23 mouse cellular contexts compared by ENCODE assay signal in the genomic region with DNA sequence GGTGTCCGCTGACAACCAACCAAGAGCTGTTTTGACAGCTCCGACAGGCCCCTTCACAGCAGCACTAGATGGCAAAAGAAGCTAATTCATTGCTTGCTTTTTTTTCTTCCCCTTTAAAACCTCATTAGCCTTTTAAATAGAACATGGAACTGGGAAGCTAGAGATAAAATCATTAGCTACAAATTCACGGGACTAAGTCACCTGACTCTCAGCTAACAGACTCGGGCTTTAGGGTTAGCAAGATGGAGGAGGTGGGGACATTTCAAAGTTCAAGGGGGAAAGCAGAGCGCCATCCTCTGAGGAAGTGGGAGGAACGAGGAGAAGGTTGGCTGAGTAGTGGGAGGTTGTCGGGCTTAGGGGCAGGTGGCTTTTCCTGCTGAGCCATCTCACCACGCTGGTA. TPM values are rescaled to one million over a fixed set of nuclear protein-coding genes. Genes with fewer than 3 reads are reported as not detected.
A peak's percentile ranks its signal among the peaks of the same experiment; 100 is the strongest.
DNase-seq lines count a peak whose midpoint lies in the region; ATAC-seq and TF ChIP-seq lines count a peak whose summit lies in the region.
"Had no signal": no experiment of that assay in that cellular context is flagged by ENCODE, and none has a peak within 500 bp of the region (broad histone marks: within the 10 kb centered on the region; RNA-seq: fewer than 3 reads in every experiment).

No protein-coding gene starts in this region.

- peak; percentile 29 for DNase-seq in kidney, adult 2 months
- DNase-seq in spleen, postnatal 10 days (ENCODE audit: low spot score in 2 of 2) = no peak
- no peak for DNase-seq in urinary bladder, adult 2 months (ENCODE audit: low spot score)
- DNase-seq: adrenal gland, adult 2 months; adrenal gland, postnatal 10 days; adrenal gland, postnatal 25 days; B cell, adult 2 months; cerebellum, adult 11 months; cerebellum, adult 18-20 months; cerebellum, adult 8-10 months; cerebellum, adult 9-11 months; cerebellum, postnatal 14 days; cerebellum, postnatal 36 days; forebrain, postnatal 0 days had no signal

- TF ChIP-seq CTCF in kidney, adult 2 months (conservative IDR thresholded peaks at IDR 0.05; ENCODE audit: insufficient read depth, insufficient read length, low read depth, low read length) = no peak

- no peaks in the 10 kb centered on the region for H3K27me3 ChIP-seq in forebrain, embryonic 12.5 days
- H3K27me3 ChIP-seq in forebrain, embryonic 13.5 days = no peaks in the 10 kb centered on the region
- H3K27me3 ChIP-seq in kidney, adult 2 months (replicated peaks; ENCODE audit: control insufficient read depth, insufficient read depth, low read length) = no peaks in the 10 kb centered on the region
- H3K27me3 ChIP-seq in kidney, embryonic 15.5 days = no peaks in the 10 kb centered on the region
- H3K27me3 ChIP-seq: CH12.LX; embryonic facial prominence, embryonic 12.5 days; forebrain, embryonic 15.5 days had no signal

- TF ChIP-seq POLR2A in kidney, adult 2 months (IDR thresholded peaks at IDR 0.05; ENCODE audit: low read depth, low read length) = no peak

- H3K9me3 ChIP-seq in forebrain, embryonic 12.5 days = no peaks in the 10 kb centered on the region
- no peaks in the 10 kb centered on the region; the same call in 1 of the 2 replicates for H3K9me3 ChIP-seq in forebrain, embryonic 13.5 days (replicated peaks)
- H3K9me3 ChIP-seq in kidney, embryonic 15.5 days (replicated peaks) = no peaks in the 10 kb centered on the region
- H3K9me3 ChIP-seq: embryonic facial prominence, embryonic 10.5 days; embryonic facial prominence, embryonic 12.5 days; forebrain, embryonic 15.5 days had no signal

- no peaks in the 10 kb centered on the region for H3K36me3 ChIP-seq in forebrain, embryonic 12.5 days (replicated peaks)
- H3K36me3 ChIP-seq in forebrain, embryonic 13.5 days (ENCODE audit: poor library complexity, severe bottlenecking) = no peaks in the 10 kb centered on the region
- no peaks in the 10 kb centered on the region for H3K36me3 ChIP-seq in kidney, adult 2 months (ENCODE audit: control insufficient read depth, insufficient read depth, low read length)
- H3K36me3 ChIP-seq in kidney, embryonic 15.5 days = no peaks in the 10 kb centered on the region
- H3K36me3 ChIP-seq: embryonic facial prominence, embryonic 10.5 days; embryonic facial prominence, embryonic 12.5 days; forebrain, embryonic 15.5 days had no signal

- no peak for ATAC-seq in forebrain, embryonic 12.5 days (ENCODE audit: low FRiP score)
- ATAC-seq in forebrain, embryonic 13.5 days = no peak
- no peak for ATAC-seq in kidney, embryonic 15.5 days (replicated peaks; ENCODE audit: low FRiP score)
- peak; percentile 32; the same call in 1 of the 2 replicates for ATAC-seq in common myeloid progenitor, adult 5-6 weeks (replicated peaks; ENCODE audit: low read depth, poor library complexity, severe bottlenecking)
- ATAC-seq: CD4-positive, CD25-positive, alpha-beta regulatory T cell, adult 4 months; forebrain, embryonic 15.5 days; forebrain, postnatal 0 days had no signal

- no peak overlapping the region for H3K4me2 ChIP-seq in forebrain, embryonic 12.5 days
- no peak overlapping the region for H3K4me2 ChIP-seq in forebrain, embryonic 13.5 days
- H3K4me2 ChIP-seq in kidney, embryonic 15.5 days = no peak overlapping the region
- H3K4me2 ChIP-seq: embryonic facial prominence, embryonic 12.5 days; forebrain, embryonic 15.5 days had no signal

- H3K4me3 ChIP-seq in forebrain, embryonic 12.5 days (replicated peaks) = no peak overlapping the region
- no peak overlapping the region for H3K4me3 ChIP-seq in forebrain, embryonic 13.5 days
- no peak overlapping the region for H3K4me3 ChIP-seq in kidney, adult 2 months (ENCODE audit: insufficient read depth, low read depth, low read length)
- H3K4me3 ChIP-seq in kidney, embryonic 15.5 days (replicated peaks) = no peak overlapping the region
- H3K4me3 ChIP-seq: embryonic facial prominence, embryonic 10.5 days; embryonic facial prominence, embryonic 12.5 days; forebrain, embryonic 15.5 days had no signal

- H3K27ac ChIP-seq in forebrain, embryonic 12.5 days = 0 out of 2 replicates have a peak overlapping the region, but pooled peaks have one; percentile 2
- no peak overlapping the region for H3K27ac ChIP-seq in forebrain, embryonic 13.5 days
- no peak overlapping the region for H3K27ac ChIP-seq in kidney, adult 2 months (ENCODE audit: insufficient read depth, low read depth, low read length)
- H3K27ac ChIP-seq in kidney, embryonic 15.5 days = no peak overlapping the region
- H3K27ac ChIP-seq: embryonic facial prominence, embryonic 10.5 days; embryonic facial prominence, embryonic 12.5 days; forebrain, embryonic 15.5 days had no signal

- H3K9ac ChIP-seq in forebrain, embryonic 12.5 days = no peak overlapping the region
- H3K9ac ChIP-seq in forebrain, embryonic 13.5 days = no peak overlapping the region
- H3K9ac ChIP-seq in kidney, embryonic 15.5 days = no peak overlapping the region
- H3K9ac ChIP-seq: embryonic facial prominence, embryonic 12.5 days; forebrain, embryonic 15.5 days; forebrain, postnatal 0 days had no signal

- 62% methylated on average over 8 of the region's 8 CpGs for WGBS in forebrain, embryonic 12.5 days
- 52% methylated on average over 8 of the region's 8 CpGs for WGBS in forebrain, embryonic 13.5 days
- WGBS in kidney, adult 2 months = 39% methylated on average over 8 of the region's 8 CpGs
- 59% methylated on average over 8 of the region's 8 CpGs for WGBS in kidney, embryonic 15.5 days

- H3K4me1 ChIP-seq in forebrain, embryonic 12.5 days = peaks cover 8% of the 10 kb centered on the region; the same call in 1 of the 2 replicates
- H3K4me1 ChIP-seq in forebrain, embryonic 13.5 days = peaks cover 6% of the 10 kb centered on the region; the same call in 1 of the 2 replicates
- H3K4me1 ChIP-seq in kidney, adult 2 months (ENCODE audit: control insufficient read depth, insufficient read depth, low read length) = 0 out of 2 replicates have a peak, but pooled peaks cover 5% of the 10 kb centered on the region
- peaks cover 11% of the 10 kb centered on the region for H3K4me1 ChIP-seq in kidney, embryonic 15.5 days

RNA-seq across cellular contexts. Expression of a gene that starts 25.6 kb away (rescaled TPM):
- 32.3 and 41.2 TPM in 2 replicates for polyA plus RNA-seq in forebrain, embryonic 12.5 days (2016; fragmentation: Nextera tagmentation; extraction: Ambion mirVana)
- polyA plus RNA-seq in forebrain, embryonic 13.5 days (2015; fragmentation: Nextera tagmentation; extraction: Ambion mirVana) = 25.7 and 28.5 TPM in 2 replicates
- polyA plus RNA-seq in kidney, adult 2 months (2012; rRNA removed) = 58.2 and 61.0 TPM in 2 replicates
- polyA plus RNA-seq in kidney, embryonic 15.5 days (2015; fragmentation: Nextera tagmentation; extraction: Ambion mirVana) = 102 TPM in 2 replicates
- 433 and 511 TPM in 2 replicates for total RNA-seq in common myeloid progenitor, adult 5-6 weeks (2017)
- polyA plus RNA-seq in urinary bladder, adult 2 months (2012; rRNA removed) = 51.0 and 56.9 TPM in 2 replicates

RNA-seq across cellular contexts. Expression of a gene that starts 36.7 kb away (rescaled TPM):
- 15.1 and 17.0 TPM in 2 replicates for polyA plus RNA-seq in forebrain, embryonic 12.5 days (2016; fragmentation: Nextera tagmentation; extraction: Ambion mirVana)
- 12.1 and 13.3 TPM in 2 replicates for polyA plus RNA-seq in forebrain, embryonic 13.5 days (2015; fragmentation: Nextera tagmentation; extraction: Ambion mirVana)
- 30.5 and 38.1 TPM in 2 replicates for polyA plus RNA-seq in kidney, adult 2 months (2012; rRNA removed)
- 38.8 and 41.4 TPM in 2 replicates for polyA plus RNA-seq in kidney, embryonic 15.5 days (2015; fragmentation: Nextera tagmentation; extraction: Ambion mirVana)
- total RNA-seq in common myeloid progenitor, adult 5-6 weeks (2017) = 3.1 TPM in 1 of 2 replicates, not detected in the other
- 2.1 and 2.4 TPM in 2 replicates for polyA plus RNA-seq in urinary bladder, adult 2 months (2012; rRNA removed)
- polyA plus RNA-seq: CD4-positive, CD25-positive, alpha-beta regulatory T cell, adult 4 months had no signal
